Mouse (Mus musculus) embryonic facial prominence, embryonic 13.5 days (tissue): Measurements from ENCODE around the gene Efna5. TPM values are rescaled to one million over a fixed set of nuclear protein-coding genes. Genes with fewer than 3 reads are reported as not detected.
A peak's percentile ranks its signal among the peaks of the same experiment; 100 is the strongest.

Source experiments
- ATAC-seq: fragments of 200-750 bp; cut with Nextera tagmentation; 2 replicates; pipeline ENCODE4 v1.8.0; 2017; ENCODE audit warnings: low read depth; ENCODE audit not compliant: insufficient number of reproducible peaks, insufficient read depth, low FRiP score, low TSS enrichment
- H3K27ac ChIP-seq: fragments of 300-500 bp; sonication (generic); 2 replicates; pipeline ENCODE4 v1.5.1; 2015; ENCODE audit warnings: moderate library complexity, mild to moderate bottlenecking, inconsistent platforms
- H3K27me3 ChIP-seq: fragments of 300-500 bp; sonication (generic); 2 replicates; pipeline ENCODE4 v1.6.1; 2015; ENCODE audit warnings: mild to moderate bottlenecking, inconsistent platforms
- H3K36me3 ChIP-seq: fragments of 300-500 bp; sonication (generic); 2 replicates; pipeline ENCODE4 v1.6.1; 2015; ENCODE audit warnings: mild to moderate bottlenecking, inconsistent platforms
- H3K4me1 ChIP-seq: fragments of 300-500 bp; sonication (generic); 2 replicates; pipeline ENCODE4 v1.6.1; 2015; ENCODE audit warnings: inconsistent platforms
- H3K4me2 ChIP-seq: fragments of 300-500 bp; sonication (generic); 2 replicates; pipeline ENCODE4 v1.6.1; 2015; ENCODE audit warnings: moderate library complexity, mild to moderate bottlenecking, inconsistent platforms
- H3K4me3 ChIP-seq: fragments of 300-500 bp; sonication (generic); 2 replicates; pipeline ENCODE4 v1.5.1; 2015; ENCODE audit warnings: mild to moderate bottlenecking, inconsistent platforms
- H3K9ac ChIP-seq: fragments of 300-500 bp; sonication (generic); 2 replicates; pipeline ENCODE4 v1.6.1; 2015; ENCODE audit warnings: mild to moderate bottlenecking, inconsistent platforms
- H3K9me3 ChIP-seq: fragments of 300-500 bp; sonication (generic); 2 replicates; pipeline ENCODE4 v1.6.1; 2016; ENCODE audit warnings: inconsistent platforms
- WGBS: fragments of 180-500 bp; shearing (Covaris S2); methylation state at CpG from one replicate; pipeline ENCODE4 v1.1.7; 2015; ENCODE audit warnings: mixed read lengths; 5-methylcytosine and 5-hydroxymethylcytosine counted together
- polyA plus RNA-seq: library from polyadenylated mRNA; unstranded; fragments of >200 nt; fragmentation: Nextera tagmentation; extraction: Ambion mirVana; gene quantifications from 2 replicates; pipeline ENCODE4 v1.2.1, GENCODE M21; 2015

The Efna5 gene
- polyA plus RNA-seq, 1 experiment from 2014 or later: 109 TPM

- H3K4me2 ChIP-seq: no peak overlapping the region
- H3K9me3 ChIP-seq: no peaks in the 10 kb centered on the region
- no peak overlapping the region for H3K9ac ChIP-seq
- H3K4me3 ChIP-seq: no peak overlapping the region
- no peaks in the 10 kb centered on the region for H3K36me3 ChIP-seq
- ATAC-seq: no peak
- no peak overlapping the region for H3K27ac ChIP-seq
- H3K4me1 ChIP-seq: peaks cover 47% of the 10 kb centered on the region
- no peaks in the 10 kb centered on the region for H3K27me3 ChIP-seq
- WGBS: 28% methylated on average over 12 of the region's 12 CpGs
Measured at GRCm38 (mm10) chr17:62717426-62718131, 163.5 kb downstream of the Efna5 start.

- Histone ChIP-seq H3K9me3 (no peaks in the 10 kb centered on the region), H3K4me2 (no peak overlapping the region), H3K4me3 (no peak overlapping the region), H3K36me3 (no peaks in the 10 kb centered on the region), H3K4me1 (peaks cover 26% of the 10 kb centered on the region), H3K9ac (no peak overlapping the region), H3K27me3 (no peaks in the 10 kb centered on the region), H3K27ac (no peak overlapping the region)
- ATAC-seq: no peak
- WGBS: 87% methylated on average over 3 of the region's 3 CpGs
Measured at GRCm38 (mm10) chr17:62713455-62713854, 167.7 kb downstream of the Efna5 start.

DNA sequence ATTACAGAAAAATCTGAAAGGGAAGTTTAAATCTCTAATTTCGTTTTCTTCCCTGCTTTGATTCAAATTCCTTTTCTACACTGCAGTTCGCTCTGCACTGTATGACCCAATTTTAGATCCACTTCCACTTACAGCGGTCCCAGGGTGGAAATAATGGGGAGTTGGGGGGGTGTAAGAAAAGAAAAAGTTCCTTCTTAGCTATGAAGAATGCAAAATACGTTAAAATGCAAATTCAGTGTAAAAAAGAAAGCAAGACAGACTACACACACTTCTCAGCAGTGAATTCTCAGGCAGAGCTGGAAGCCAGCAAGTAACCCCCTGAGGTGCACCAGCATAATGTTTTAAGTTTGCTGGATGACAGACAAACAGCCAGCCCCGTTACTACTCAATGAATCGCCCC lies 174.7 kb downstream of the Efna5 start:
- no peak for ATAC-seq
- no peak overlapping the region for H3K4me3 ChIP-seq
- no peaks in the 10 kb centered on the region for H3K36me3 ChIP-seq
- H3K27me3 ChIP-seq: no peaks in the 10 kb centered on the region
- no peaks in the 10 kb centered on the region for H3K9me3 ChIP-seq
- no peak overlapping the region for H3K27ac ChIP-seq
- H3K4me1 ChIP-seq: peaks cover 11% of the 10 kb centered on the region
- WGBS: 55% methylated on average over 6 of the region's 6 CpGs
- H3K9ac ChIP-seq: no peak overlapping the region
- no peak overlapping the region for H3K4me2 ChIP-seq

- WGBS: 28% methylated on average over 9 of the region's 9 CpGs
- no peaks in the 10 kb centered on the region for H3K36me3 ChIP-seq
- peaks cover 36% of the 10 kb centered on the region for H3K4me1 ChIP-seq
- H3K27ac ChIP-seq: no peak overlapping the region
- no peak overlapping the region for H3K9ac ChIP-seq
- H3K27me3 ChIP-seq: no peaks in the 10 kb centered on the region
- H3K4me3 ChIP-seq: no peak overlapping the region
- no peaks in the 10 kb centered on the region for H3K9me3 ChIP-seq
- no peak overlapping the region for H3K4me2 ChIP-seq
- peak; percentile 37; the same call in 1 of the 2 replicates for ATAC-seq
Measured at GRCm38 (mm10) chr17:62702020-62702814, 178.9 kb downstream of the Efna5 start.

- H3K9ac ChIP-seq: no peak overlapping the region
- H3K9me3 ChIP-seq: no peaks in the 10 kb centered on the region
- no peaks in the 10 kb centered on the region for H3K36me3 ChIP-seq
- H3K4me3 ChIP-seq: no peak overlapping the region
- no peak overlapping the region for H3K4me2 ChIP-seq
- no peak for ATAC-seq
- no peak overlapping the region for H3K27ac ChIP-seq
- no peaks in the 10 kb centered on the region for H3K27me3 ChIP-seq
- 43% methylated on average over 9 of the region's 9 CpGs for WGBS
- H3K4me1 ChIP-seq: peaks cover 37% of the 10 kb centered on the region
Measured at GRCm38 (mm10) chr17:62700791-62701602, 180.1 kb downstream of the Efna5 start.

DNA sequence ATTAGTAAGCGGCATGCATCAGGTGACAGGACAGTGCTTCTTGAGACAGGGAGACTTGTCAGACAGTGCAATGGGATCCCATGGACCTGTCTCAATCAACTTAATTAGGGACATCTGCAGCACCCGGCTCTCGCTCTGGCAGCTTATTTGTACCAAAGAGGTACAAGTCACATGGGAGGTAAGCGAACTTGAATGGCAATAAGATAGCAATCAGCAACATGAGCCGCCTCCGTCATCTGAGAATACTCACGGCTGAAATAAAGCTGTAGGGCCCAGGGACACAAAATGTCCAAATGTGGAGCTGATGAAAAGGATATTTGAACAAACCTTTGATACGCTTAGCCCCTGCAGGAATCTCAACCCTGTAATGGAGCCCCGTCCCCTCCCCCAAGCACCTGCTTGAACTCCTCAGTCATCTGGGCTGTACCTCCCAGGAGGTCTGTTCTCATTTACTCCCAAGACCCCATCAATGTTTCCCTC lies 186.1 kb downstream of the Efna5 start:
- ATAC-seq: no peak

GRCm38 (mm10) chr17:62692242-62692641 lies 188.9 kb downstream of the Efna5 start:
- no peaks in the 10 kb centered on the region for H3K9me3 ChIP-seq
- H3K36me3 ChIP-seq: no peaks in the 10 kb centered on the region
- H3K27ac ChIP-seq: no peak overlapping the region
- H3K9ac ChIP-seq: no peak overlapping the region
- no peak overlapping the region for H3K4me2 ChIP-seq
- peaks cover 33% of the 10 kb centered on the region for H3K4me1 ChIP-seq
- WGBS: 43% methylated on average over 4 of the region's 4 CpGs
- no peak for ATAC-seq
- H3K4me3 ChIP-seq: no peak overlapping the region
- H3K27me3 ChIP-seq: no peaks in the 10 kb centered on the region

More for the DNA sequence above, 186.1 kb downstream of the Efna5 start:
- Histone ChIP-seq H3K4me3 (no peak overlapping the region), H3K36me3 (no peaks in the 10 kb centered on the region), H3K4me1 (peaks cover 36% of the 10 kb centered on the region), H3K9ac (no peak overlapping the region), H3K27ac (no peak overlapping the region), H3K27me3 (no peaks in the 10 kb centered on the region), H3K4me2 (no peak overlapping the region), H3K9me3 (no peaks in the 10 kb centered on the region)
- 13% methylated on average over 9 of the region's 9 CpGs for WGBS

GRCm38 (mm10) chr17:62691201-62691715 lies 189.9 kb downstream of the Efna5 start:
- ATAC-seq: no peak
- Histone ChIP-seq H3K36me3 (no peaks in the 10 kb centered on the region), H3K9me3 (no peaks in the 10 kb centered on the region), H3K4me1 (peaks cover 33% of the 10 kb centered on the region), H3K9ac (no peak overlapping the region), H3K4me3 (no peak overlapping the region), H3K27ac (no peak overlapping the region), H3K27me3 (no peaks in the 10 kb centered on the region), H3K4me2 (no peak overlapping the region)
- 80% methylated on average over 4 of the region's 4 CpGs for WGBS

GRCm38 (mm10) chr17:62690256-62690655 lies 190.9 kb downstream of the Efna5 start:
- WGBS: 60% methylated on average over 8 of the region's 8 CpGs
- Histone ChIP-seq H3K36me3 (no peaks in the 10 kb centered on the region), H3K27me3 (no peaks in the 10 kb centered on the region), H3K4me1 (peaks cover 29% of the 10 kb centered on the region), H3K9me3 (no peaks in the 10 kb centered on the region), H3K9ac (no peak overlapping the region), H3K4me3 (no peak overlapping the region), H3K27ac (no peak overlapping the region), H3K4me2 (no peak overlapping the region)
- no peak for ATAC-seq

DNA sequence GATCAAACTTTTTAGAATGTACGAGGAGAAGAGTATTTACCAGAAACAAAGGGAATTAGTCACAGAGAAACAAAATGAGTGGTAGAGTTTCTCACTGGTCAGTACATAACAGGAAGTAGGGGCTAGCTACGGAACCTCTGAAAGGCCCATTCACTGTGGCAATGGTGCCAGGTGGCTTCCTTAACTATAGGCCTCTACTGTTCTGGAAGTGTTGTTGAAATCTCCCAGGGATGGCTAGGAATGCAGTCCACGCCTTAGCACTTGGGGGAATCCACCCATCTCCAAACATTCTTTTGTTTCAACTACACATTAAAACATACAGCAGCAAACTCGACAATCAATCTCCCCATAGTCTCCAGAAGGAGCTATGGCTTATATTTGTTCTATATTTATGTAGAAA lies 191.5 kb downstream of the Efna5 start:
- H3K4me3 ChIP-seq: no peak overlapping the region
- no peaks in the 10 kb centered on the region for H3K9me3 ChIP-seq
- no peak overlapping the region for H3K9ac ChIP-seq
- no peaks in the 10 kb centered on the region for H3K36me3 ChIP-seq
- no peak overlapping the region for H3K4me2 ChIP-seq
- peaks cover 28% of the 10 kb centered on the region for H3K4me1 ChIP-seq
- 64% methylated on average over 4 of the region's 4 CpGs for WGBS
- no peak overlapping the region for H3K27ac ChIP-seq
- ATAC-seq: no peak
- no peaks in the 10 kb centered on the region for H3K27me3 ChIP-seq

DNA sequence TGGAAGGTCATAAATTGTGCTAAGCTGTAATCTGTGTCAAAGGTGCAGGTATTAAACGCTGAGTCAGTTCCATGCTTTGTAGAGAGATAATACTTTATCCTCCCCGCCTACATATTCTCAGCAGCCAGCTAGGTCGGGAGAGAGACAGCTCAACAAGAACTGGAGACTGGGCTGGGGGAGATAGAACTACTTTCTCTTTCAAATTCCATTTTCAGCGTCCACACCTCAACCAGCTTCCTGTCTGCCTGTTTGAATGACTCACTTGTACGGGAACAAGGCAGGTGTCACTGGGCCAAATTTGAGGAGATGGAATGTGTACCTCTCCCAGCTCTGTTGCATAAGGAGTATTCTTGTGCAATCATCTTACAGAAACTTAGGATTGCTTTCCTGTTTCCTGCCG lies 193.7 kb downstream of the Efna5 start:
- H3K9ac ChIP-seq: no peak overlapping the region
- no peaks in the 10 kb centered on the region for H3K36me3 ChIP-seq
- no peak overlapping the region for H3K4me3 ChIP-seq
- no peaks in the 10 kb centered on the region for H3K9me3 ChIP-seq
- H3K4me1 ChIP-seq: peaks cover 27% of the 10 kb centered on the region
- no peak for ATAC-seq
- H3K4me2 ChIP-seq: no peak overlapping the region
- no peak overlapping the region for H3K27ac ChIP-seq
- WGBS: 58% methylated on average over 6 of the region's 6 CpGs
- H3K27me3 ChIP-seq: no peaks in the 10 kb centered on the region
